Mouse (Mus musculus): Measurements from ENCODE around the gene Iqsec1.
A peak's percentile ranks its signal among the peaks of the same experiment; 100 is the strongest.

Gene Iqsec1

GRCm38 (mm10) chr6:90760886-90761285 is 227.6 kb downstream of the Iqsec1 start:
- Histone ChIP-seq H3K27me3 (ENCODE audit: control insufficient read depth, insufficient read depth, low read length, poor library complexity, severe bottlenecking) (no peaks in the 10 kb centered on the region), H3K36me3 (ENCODE audit: control insufficient read depth, insufficient read depth, low read length, poor library complexity, severe bottlenecking) (no peaks in the 10 kb centered on the region; the same call in none of the 2 replicates)
- DNase-seq (ENCODE audit: low read depth, low spot score) = no peak

GRCm38 (mm10) chr6:90759754-90760153 is 228.7 kb downstream of the Iqsec1 start:
- no peak for DNase-seq (ENCODE audit: low read depth, low spot score)
- Histone ChIP-seq H3K27me3 (ENCODE audit: control insufficient read depth, insufficient read depth, low read length, poor library complexity, severe bottlenecking) (no peaks in the 10 kb centered on the region), H3K36me3 (ENCODE audit: control insufficient read depth, insufficient read depth, low read length, poor library complexity, severe bottlenecking) (peaks cover 2% of the 10 kb centered on the region)

GRCm38 (mm10) chr6:90758155-90758554 is 230.3 kb downstream of the Iqsec1 start:
- DNase-seq (ENCODE audit: low read depth, low spot score) = peak; percentile 72
- peaks cover 2% of the 10 kb centered on the region for H3K36me3 ChIP-seq (ENCODE audit: control insufficient read depth, insufficient read depth, low read length, poor library complexity, severe bottlenecking)
- H3K27me3 ChIP-seq (ENCODE audit: control insufficient read depth, insufficient read depth, low read length, poor library complexity, severe bottlenecking) = no peaks in the 10 kb centered on the region

DNA sequence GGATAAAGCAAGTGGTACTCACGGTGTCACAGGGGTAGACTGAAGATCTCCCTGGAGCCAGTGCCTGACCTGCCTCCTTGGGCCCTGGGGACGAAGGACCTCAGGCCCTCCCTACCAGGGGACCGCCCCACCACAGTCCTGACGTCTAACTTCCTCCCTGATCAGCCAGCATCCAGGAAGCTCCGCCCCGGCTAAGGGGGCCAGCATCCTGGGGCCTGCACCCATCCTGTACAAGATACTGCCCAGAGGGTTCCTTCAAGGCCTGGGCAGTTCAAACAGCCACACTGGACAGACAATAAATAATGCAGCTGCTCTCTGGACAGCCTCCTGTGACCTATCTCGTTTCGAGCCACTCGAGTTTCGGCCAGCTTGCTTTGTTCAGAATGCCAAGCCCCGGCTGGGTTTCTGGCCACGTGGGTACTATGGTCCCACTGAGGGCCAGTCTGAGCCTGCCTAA is 231.0 kb downstream of the Iqsec1 start:
- DNase-seq (ENCODE audit: low read depth, low spot score) = peak; percentile 88
- H3K36me3 ChIP-seq (ENCODE audit: control insufficient read depth, insufficient read depth, low read length, poor library complexity, severe bottlenecking) = peaks cover 2% of the 10 kb centered on the region
- no peaks in the 10 kb centered on the region for H3K27me3 ChIP-seq (ENCODE audit: control insufficient read depth, insufficient read depth, low read length, poor library complexity, severe bottlenecking)

- Histone ChIP-seq H3K27me3 (ENCODE audit: control insufficient read depth, insufficient read depth, low read length, poor library complexity, severe bottlenecking) (no peaks in the 10 kb centered on the region), H3K36me3 (ENCODE audit: control insufficient read depth, insufficient read depth, low read length, poor library complexity, severe bottlenecking) (peaks cover 2% of the 10 kb centered on the region)
- DNase-seq (ENCODE audit: low read depth, low spot score) = peak; percentile 82
These were observed 231.9 kb downstream of the Iqsec1 start for GRCm38 (mm10) chr6:90756561-90756960.

DNA sequence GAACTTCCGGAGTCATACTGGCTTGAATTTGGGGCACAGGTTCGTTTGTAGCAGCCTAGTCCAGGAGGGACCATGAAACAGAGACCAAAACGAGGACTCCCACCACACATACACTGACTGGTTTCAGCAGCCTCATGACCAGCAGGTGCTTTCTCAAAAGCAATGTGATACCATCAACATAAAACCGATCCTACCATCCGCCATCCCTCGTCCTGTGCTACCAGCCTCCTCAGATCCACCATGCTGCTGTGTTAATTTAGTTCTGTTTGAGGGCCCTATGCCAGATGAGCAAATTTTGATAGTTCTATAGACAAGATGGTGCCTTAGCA is 232.9 kb downstream of the Iqsec1 start:
- Histone ChIP-seq H3K27me3 (ENCODE audit: control insufficient read depth, insufficient read depth, low read length, poor library complexity, severe bottlenecking) (no peaks in the 10 kb centered on the region), H3K36me3 (ENCODE audit: control insufficient read depth, insufficient read depth, low read length, poor library complexity, severe bottlenecking) (peaks cover 2% of the 10 kb centered on the region)
- no peak for DNase-seq (ENCODE audit: low read depth, low spot score)

DNA sequence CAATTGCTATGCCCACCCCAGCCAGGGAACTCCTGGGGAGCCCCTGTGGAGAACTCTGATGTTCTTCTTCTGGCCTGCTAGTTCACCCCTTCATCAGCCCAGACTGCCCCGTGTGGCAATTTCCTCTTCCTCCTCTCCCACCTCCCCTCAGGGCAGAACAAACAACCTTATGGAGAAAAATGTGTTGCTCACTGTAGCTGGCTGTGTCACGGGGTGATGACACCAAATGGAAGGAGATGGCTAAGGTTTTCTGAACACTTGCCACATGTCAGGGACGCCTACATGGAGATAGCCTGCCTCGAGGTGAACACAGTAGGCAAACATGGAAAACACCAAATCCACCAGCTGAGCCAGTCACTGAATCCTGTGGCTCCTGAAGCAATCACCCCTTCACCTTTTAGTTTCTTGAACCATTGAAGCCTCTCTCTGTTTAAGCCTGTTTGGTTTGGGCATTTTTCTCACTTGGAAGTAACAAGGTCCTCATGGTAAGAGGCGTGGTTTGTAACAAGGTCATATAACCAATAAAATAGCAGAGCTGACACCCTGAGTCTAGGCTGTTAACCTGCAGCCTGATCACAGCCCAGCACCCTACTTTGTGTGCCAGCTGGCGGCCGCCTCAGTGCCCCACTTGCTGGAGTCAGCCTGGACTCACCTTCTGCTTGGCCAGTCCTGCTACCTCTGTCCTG is 233.4 kb downstream of the Iqsec1 start:
- no peak for DNase-seq (ENCODE audit: low read depth, low spot score)
- no peaks in the 10 kb centered on the region for H3K27me3 ChIP-seq (ENCODE audit: control insufficient read depth, insufficient read depth, low read length, poor library complexity, severe bottlenecking)
- peaks cover 2% of the 10 kb centered on the region; the same call in 1 of the 2 replicates for H3K36me3 ChIP-seq (ENCODE audit: control insufficient read depth, insufficient read depth, low read length, poor library complexity, severe bottlenecking)

DNA sequence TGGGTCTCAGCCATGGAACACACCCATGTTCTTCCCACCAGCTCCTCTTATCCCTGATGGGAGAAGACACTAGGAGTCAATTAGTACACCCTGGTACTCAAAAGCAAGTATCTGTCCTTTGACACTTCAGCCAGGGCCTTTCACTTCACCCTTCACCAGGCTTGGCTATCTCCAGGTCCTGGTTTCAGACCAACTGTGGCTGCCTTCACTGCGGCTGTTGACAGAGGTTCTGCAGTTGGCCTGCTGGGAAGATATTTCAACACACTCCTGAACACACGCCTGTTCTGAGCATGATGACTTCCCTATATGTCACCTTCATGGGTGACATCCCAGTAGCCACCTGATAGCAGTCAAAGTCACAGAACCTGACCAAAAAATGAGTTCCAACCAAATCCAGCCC is 234.4 kb downstream of the Iqsec1 start:
- DNase-seq (ENCODE audit: low read depth, low spot score) = no peak
- peaks cover 4% of the 10 kb centered on the region; the same call in 1 of the 2 replicates for H3K36me3 ChIP-seq (ENCODE audit: control insufficient read depth, insufficient read depth, low read length, poor library complexity, severe bottlenecking)
- no peaks in the 10 kb centered on the region for H3K27me3 ChIP-seq (ENCODE audit: control insufficient read depth, insufficient read depth, low read length, poor library complexity, severe bottlenecking)

- no peaks in the 10 kb centered on the region for H3K27me3 ChIP-seq (ENCODE audit: control insufficient read depth, insufficient read depth, low read length, poor library complexity, severe bottlenecking)
- DNase-seq (ENCODE audit: low read depth, low spot score) = no peak
- peaks cover 7% of the 10 kb centered on the region; the same call in 1 of the 2 replicates for H3K36me3 ChIP-seq (ENCODE audit: control insufficient read depth, insufficient read depth, low read length, poor library complexity, severe bottlenecking)
These were observed 234.8 kb downstream of the Iqsec1 start for GRCm38 (mm10) chr6:90753656-90754055.

GRCm38 (mm10) chr6:90751624-90752023 is 236.9 kb downstream of the Iqsec1 start:
- H3K36me3 ChIP-seq (ENCODE audit: control insufficient read depth, insufficient read depth, low read length, poor library complexity, severe bottlenecking) = peaks cover 14% of the 10 kb centered on the region
- H3K27me3 ChIP-seq (ENCODE audit: control insufficient read depth, insufficient read depth, low read length, poor library complexity, severe bottlenecking) = no peaks in the 10 kb centered on the region
- peak; percentile 79 for DNase-seq (ENCODE audit: low read depth, low spot score)

GRCm38 (mm10) chr6:90750091-90750490 is 238.4 kb downstream of the Iqsec1 start:
- Histone ChIP-seq H3K27me3 (ENCODE audit: control insufficient read depth, insufficient read depth, low read length, poor library complexity, severe bottlenecking) (no peaks in the 10 kb centered on the region), H3K36me3 (ENCODE audit: control insufficient read depth, insufficient read depth, low read length, poor library complexity, severe bottlenecking) (peaks cover 16% of the 10 kb centered on the region)
- no peak for DNase-seq (ENCODE audit: low read depth, low spot score)

GRCm38 (mm10) chr6:90749414-90749937 is 239.0 kb downstream of the Iqsec1 start:
- H3K27me3 ChIP-seq (ENCODE audit: control insufficient read depth, insufficient read depth, low read length, poor library complexity, severe bottlenecking) = no peaks in the 10 kb centered on the region
- H3K36me3 ChIP-seq (ENCODE audit: control insufficient read depth, insufficient read depth, low read length, poor library complexity, severe bottlenecking) = peaks cover 13% of the 10 kb centered on the region
- DNase-seq (ENCODE audit: low read depth, low spot score) = no peak

GRCm38 (mm10) chr6:90748976-90749375 is 239.5 kb downstream of the Iqsec1 start:
- Histone ChIP-seq H3K36me3 (ENCODE audit: control insufficient read depth, insufficient read depth, low read length, poor library complexity, severe bottlenecking) (peaks cover 13% of the 10 kb centered on the region), H3K27me3 (ENCODE audit: control insufficient read depth, insufficient read depth, low read length, poor library complexity, severe bottlenecking) (no peaks in the 10 kb centered on the region)
- no peak for DNase-seq (ENCODE audit: low read depth, low spot score)

DNA sequence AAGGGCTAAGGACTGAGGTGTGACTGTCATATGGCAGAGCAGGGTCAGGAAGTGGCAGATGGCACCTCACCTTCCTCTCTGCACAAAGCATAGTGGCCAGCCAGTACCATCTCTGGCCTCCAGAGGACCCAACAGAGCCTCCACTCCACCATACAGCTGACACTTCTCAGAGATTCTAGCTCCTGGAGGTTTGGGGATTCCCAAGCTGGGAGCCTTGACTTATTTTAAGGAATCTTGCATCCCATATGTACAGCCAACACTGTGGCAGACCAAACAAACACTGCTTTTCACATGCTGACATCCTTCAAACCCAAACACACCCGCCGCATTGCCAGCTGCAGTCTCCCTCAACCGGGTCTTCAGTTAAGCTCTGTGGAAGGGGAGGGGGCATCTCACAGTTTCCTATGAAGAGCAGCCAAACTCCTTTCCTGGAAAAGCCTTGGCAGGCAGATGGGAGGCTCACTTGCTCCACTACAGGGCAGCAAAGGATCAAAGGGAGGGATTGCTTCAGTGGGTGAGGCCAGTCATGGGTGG is 242.1 kb downstream of the Iqsec1 start:
- DNase-seq (ENCODE audit: low read depth, low spot score) = peak; percentile 61
- H3K36me3 ChIP-seq (ENCODE audit: control insufficient read depth, insufficient read depth, low read length, poor library complexity, severe bottlenecking) = peaks cover 13% of the 10 kb centered on the region
- no peaks in the 10 kb centered on the region for H3K27me3 ChIP-seq (ENCODE audit: control insufficient read depth, insufficient read depth, low read length, poor library complexity, severe bottlenecking)

GRCm38 (mm10) chr6:90745401-90746198 is 242.9 kb downstream of the Iqsec1 start:
- peaks cover 13% of the 10 kb centered on the region for H3K36me3 ChIP-seq (ENCODE audit: control insufficient read depth, insufficient read depth, low read length, poor library complexity, severe bottlenecking)
- no peak for DNase-seq (ENCODE audit: low read depth, low spot score)
- no peaks in the 10 kb centered on the region for H3K27me3 ChIP-seq (ENCODE audit: control insufficient read depth, insufficient read depth, low read length, poor library complexity, severe bottlenecking)

Data from splenic B cell, adult 2 months (primary cell).